Mouse (Mus musculus) urinary bladder, adult 2 months (tissue): ENCODE data around the gene Gm5089. TPM values are rescaled to one million over a fixed set of nuclear protein-coding genes. Genes with fewer than 3 reads are reported as not detected.

Experiments
- DNase-seq: peaks from one replicate; pipeline ENCODE4 v3.0.0; 2022; ENCODE audit warnings: low spot score
- polyA plus RNA-seq: library from polyadenylated mRNA; depleted of rRNA; stranded (reverse); fragments of >200 nt; gene quantifications from 2 replicates; pipeline ENCODE4 v1.2.3, GENCODE M21; 2012

Gene Gm5089
- polyA plus RNA-seq, 1 experiment, result not detected

- DNase-seq, result no peak
These were observed 27.2 kb upstream of the Gm5089 start for GRCm38 (mm10) chr14:122477971-122478573.

GRCm38 (mm10) chr14:122477261-122477671 lies 26.4 kb upstream of the Gm5089 start:
- no peak for DNase-seq

GRCm38 (mm10) chr14:122476822-122477215 lies 25.9 kb upstream of the Gm5089 start:
- no peak for DNase-seq

- DNase-seq, result no peak
These were observed 25.3 kb upstream of the Gm5089 start for GRCm38 (mm10) chr14:122476041-122476821.

- no peak for DNase-seq
These were observed 24.7 kb upstream of the Gm5089 start for GRCm38 (mm10) chr14:122475557-122476040.

- no peak for DNase-seq
These were observed 24.1 kb upstream of the Gm5089 start, which contains the start of gene Zic2 for GRCm38 (mm10) chr14:122474891-122475556. TSS of gene Zic2 (plus strand) at chr14:122475435.

GRCm38 (mm10) chr14:122474041-122474890 lies 23.4 kb upstream of the Gm5089 start:
- no peak for DNase-seq

- no peak for DNase-seq
These were observed 22.4 kb upstream of the Gm5089 start for GRCm38 (mm10) chr14:122473211-122473751.

- no peak for DNase-seq
These were observed 21.7 kb upstream of the Gm5089 start for GRCm38 (mm10) chr14:122472647-122473046.

- no peak for DNase-seq
These were observed 21.2 kb upstream of the Gm5089 start for GRCm38 (mm10) chr14:122472161-122472560.

- no peak for DNase-seq
These were observed 20.7 kb upstream of the Gm5089 start for GRCm38 (mm10) chr14:122471449-122472085.

GRCm38 (mm10) chr14:122468971-122469755 lies 18.2 kb upstream of the Gm5089 start:
- DNase-seq, result no peak

- no peak for DNase-seq
These were observed 17.3 kb upstream of the Gm5089 start for GRCm38 (mm10) chr14:122467926-122468841.

GRCm38 (mm10) chr14:122466756-122467362 lies 15.9 kb upstream of the Gm5089 start:
- no peak for DNase-seq

GRCm38 (mm10) chr14:122465931-122466490 lies 15.1 kb upstream of the Gm5089 start:
- DNase-seq, result no peak

GRCm38 (mm10) chr14:122464763-122465741 lies 14.1 kb upstream of the Gm5089 start, which contains the start of gene Zic5:
TSS of gene Zic5 (minus strand) at chr14:122465677.
- no peak for DNase-seq

- DNase-seq, result no peak
These were observed 13.4 kb upstream of the Gm5089 start for GRCm38 (mm10) chr14:122464351-122464762.
